Mouse (Mus musculus) olfactory bulb, adult 2 months (tissue): ENCODE results near the gene Thegl. TPM values are rescaled to one million over a fixed set of nuclear protein-coding genes. Genes with fewer than 3 reads are reported as not detected.
"Not testable (repeated sequence)": the region's sequence is repeated elsewhere in the genome, so short reads cannot be mapped to it uniquely, and the experiment has no call there.

Experiments
- H3K27ac ChIP-seq: fragments of 200-500 bp; 2 replicates; pipeline ENCODE4 v1.5.1; 2012; ENCODE audit warnings: low read depth, low read length; ENCODE audit not compliant: insufficient read depth
- H3K4me1 ChIP-seq: fragments of 200-500 bp; 2 replicates; pipeline ENCODE4 v1.6.1; 2012; ENCODE audit warnings: low read length; ENCODE audit not compliant: control insufficient read depth, insufficient read depth
- H3K4me3 ChIP-seq: fragments of 200-500 bp; 2 replicates; pipeline ENCODE4 v1.5.1; 2012; ENCODE audit warnings: mild to moderate bottlenecking, low read depth, low read length, moderate library complexity; ENCODE audit not compliant: insufficient read depth
- CTCF ChIP-seq: fragments of 200-500 bp; IDR thresholded peaks from 2 replicates; pipeline ENCODE4 v1.5.1; 2012; ENCODE audit warnings: low read depth, mild to moderate bottlenecking, low read length, moderate library complexity; ENCODE audit not compliant: insufficient read depth
- POLR2A ChIP-seq: fragments of 200-500 bp; IDR thresholded peaks from 2 replicates; pipeline ENCODE4 v1.6.1; 2012; ENCODE audit warnings: mild to moderate bottlenecking, low read depth, low read length, moderate library complexity; ENCODE audit not compliant: insufficient read depth
- WGBS: fragments of 180-500 bp; shearing (Covaris S2); methylation state at CpG from one replicate; pipeline ENCODE4 v1.1.7; 2018; 5-methylcytosine and 5-hydroxymethylcytosine counted together
- polyA plus RNA-seq: library from polyadenylated mRNA; stranded (reverse); fragments of >200 nt; gene quantifications from 2 replicates; pipeline ENCODE4 v1.2.4, GENCODE M21; 2012; ENCODE audit warnings: low replicate concordance; ENCODE audit not compliant: missing spikeins, insufficient read depth, insufficient read length

Thegl gene
- polyA plus RNA-seq, 1 experiment: not detected

DNA sequence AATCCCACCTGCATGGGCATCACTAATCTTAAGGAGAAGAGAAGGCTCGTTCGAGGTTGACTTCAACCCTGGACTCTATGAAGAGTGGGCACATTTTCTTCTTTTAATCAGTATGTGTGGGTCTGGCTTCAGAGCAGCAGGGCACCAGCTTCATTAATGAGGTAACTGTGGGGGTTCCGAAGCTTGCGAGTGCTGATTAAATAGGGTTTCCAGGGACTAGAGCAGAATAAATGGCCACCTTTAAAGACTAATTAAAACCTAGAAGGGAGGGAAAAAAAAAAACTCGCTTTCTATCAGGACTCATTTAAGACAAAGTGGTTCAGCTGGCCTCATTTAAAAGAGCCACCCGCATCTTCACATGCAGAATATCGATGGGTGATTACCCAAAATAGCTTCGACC, 74.1 kb downstream of the Thegl start:
- 27% methylated on average over 8 of the region's 8 CpGs for WGBS

DNA sequence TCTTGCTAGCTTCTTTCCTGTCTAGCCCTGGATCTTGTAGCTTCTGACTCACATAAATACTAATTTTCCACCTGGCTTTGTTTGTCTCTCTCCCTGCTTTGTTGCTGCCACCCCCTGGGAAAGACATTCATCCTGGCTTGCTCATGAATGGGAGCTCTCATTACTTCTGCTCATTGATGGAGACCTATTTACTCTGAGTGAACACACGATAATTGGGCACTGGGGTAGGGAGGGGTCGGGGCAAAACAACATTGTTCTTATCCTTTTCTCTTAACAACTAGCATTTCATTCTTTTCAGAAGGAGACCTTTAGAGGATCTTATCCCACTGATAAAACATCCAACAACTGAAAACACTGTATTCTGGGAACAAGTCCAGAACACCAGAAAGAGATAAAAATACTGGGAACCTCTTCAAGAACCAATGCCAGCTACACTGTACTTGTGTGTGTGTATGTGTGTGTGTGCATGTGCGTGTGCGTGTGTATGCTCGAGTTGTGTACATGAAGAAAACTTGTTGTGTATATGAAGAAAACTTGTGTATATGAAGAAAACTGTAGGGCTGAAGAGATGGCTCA, 74.8 kb downstream of the Thegl start:
- Histone ChIP-seq H3K27ac (no peak overlapping the region), H3K4me3 (no peak overlapping the region), H3K4me1 (peaks cover 20% of the 10 kb centered on the region)
- 20% methylated on average over 5 of the region's 5 CpGs for WGBS
- TF ChIP-seq CTCF: no peak
- no peak for TF ChIP-seq POLR2A

More for the DNA sequence above, 74.1 kb downstream of the Thegl start:
- peaks cover 17% of the 10 kb centered on the region for H3K4me1 ChIP-seq
- H3K27ac ChIP-seq: no peak overlapping the region
- no peak overlapping the region for H3K4me3 ChIP-seq
- TF ChIP-seq CTCF (no peak), POLR2A (no peak)

DNA sequence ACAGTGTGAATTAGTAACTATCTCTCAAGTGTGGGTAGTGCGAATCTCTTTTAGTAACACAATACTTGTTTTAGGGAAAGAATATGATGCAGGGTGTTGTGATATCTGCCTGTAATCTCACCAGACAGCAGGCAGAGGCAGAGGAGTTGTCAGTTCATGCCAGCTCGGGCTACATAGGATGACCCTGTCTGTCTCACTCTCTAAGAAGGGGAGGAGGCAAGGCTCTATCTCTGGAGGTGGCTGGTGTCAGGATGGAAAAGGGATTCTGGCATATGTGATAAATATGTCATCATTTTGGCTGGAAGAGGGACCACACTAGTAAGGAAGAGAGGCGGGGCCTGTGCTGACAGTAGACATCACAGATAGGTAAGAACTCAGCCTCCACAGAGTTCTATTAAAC, 76.1 kb downstream of the Thegl start:
- peaks cover 20% of the 10 kb centered on the region for H3K4me1 ChIP-seq
- WGBS: 86% methylated on average over 3 of the region's 3 CpGs
- no peak for TF ChIP-seq CTCF
- TF ChIP-seq POLR2A: no peak
- no peak overlapping the region for H3K4me3 ChIP-seq
- H3K27ac ChIP-seq: no peak overlapping the region

DNA sequence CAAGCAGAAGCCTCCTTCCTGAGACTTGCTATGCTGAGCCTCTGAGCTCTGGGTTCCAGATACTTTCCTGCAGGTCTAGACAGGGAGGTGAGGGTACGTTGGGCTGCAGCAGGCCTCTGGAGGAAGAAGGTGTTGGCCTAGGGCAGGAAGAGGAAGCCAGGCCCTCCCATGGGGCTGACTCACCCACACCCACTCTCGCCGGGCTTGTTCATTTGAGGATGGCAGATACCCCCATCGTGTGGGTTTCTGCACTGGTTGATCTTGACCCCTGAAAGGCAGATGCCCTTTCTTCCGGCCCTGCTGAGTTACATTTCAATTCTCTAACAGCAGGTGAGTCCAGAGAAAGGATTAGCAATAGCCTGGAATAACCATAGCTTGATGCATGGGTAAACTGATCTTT, 76.7 kb downstream of the Thegl start:
- no peak overlapping the region for H3K4me3 ChIP-seq
- no peak overlapping the region for H3K27ac ChIP-seq
- H3K4me1 ChIP-seq: peaks cover 19% of the 10 kb centered on the region
- 75% methylated on average over 5 of the region's 5 CpGs for WGBS
- TF ChIP-seq POLR2A (no peak), CTCF (no peak)

DNA sequence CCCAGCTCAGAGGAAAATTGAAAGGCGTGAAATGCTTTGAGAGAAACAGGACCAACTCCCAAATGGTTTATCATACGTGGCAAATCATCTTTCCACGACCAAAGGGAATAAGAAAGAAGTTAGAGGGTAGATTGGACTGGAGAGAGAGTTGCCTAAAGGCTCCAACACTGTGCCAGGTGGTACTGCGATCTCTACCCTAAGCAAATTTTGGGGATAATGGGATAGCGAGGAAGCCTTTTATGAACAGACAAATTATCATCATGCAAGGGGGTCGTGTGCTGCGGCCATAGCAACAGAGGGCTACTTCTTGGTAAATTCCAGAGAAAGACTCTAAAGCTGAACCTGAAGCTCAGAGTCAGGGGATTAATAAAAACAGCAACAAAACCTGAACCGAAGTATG, 78.1 kb downstream of the Thegl start:
- 35% methylated on average over 8 of the region's 8 CpGs for WGBS
- Histone ChIP-seq H3K4me1 (peaks cover 16% of the 10 kb centered on the region), H3K4me3 (no peak overlapping the region), H3K27ac (no peak overlapping the region)
- TF ChIP-seq CTCF: no peak
- TF ChIP-seq POLR2A: no peak

DNA sequence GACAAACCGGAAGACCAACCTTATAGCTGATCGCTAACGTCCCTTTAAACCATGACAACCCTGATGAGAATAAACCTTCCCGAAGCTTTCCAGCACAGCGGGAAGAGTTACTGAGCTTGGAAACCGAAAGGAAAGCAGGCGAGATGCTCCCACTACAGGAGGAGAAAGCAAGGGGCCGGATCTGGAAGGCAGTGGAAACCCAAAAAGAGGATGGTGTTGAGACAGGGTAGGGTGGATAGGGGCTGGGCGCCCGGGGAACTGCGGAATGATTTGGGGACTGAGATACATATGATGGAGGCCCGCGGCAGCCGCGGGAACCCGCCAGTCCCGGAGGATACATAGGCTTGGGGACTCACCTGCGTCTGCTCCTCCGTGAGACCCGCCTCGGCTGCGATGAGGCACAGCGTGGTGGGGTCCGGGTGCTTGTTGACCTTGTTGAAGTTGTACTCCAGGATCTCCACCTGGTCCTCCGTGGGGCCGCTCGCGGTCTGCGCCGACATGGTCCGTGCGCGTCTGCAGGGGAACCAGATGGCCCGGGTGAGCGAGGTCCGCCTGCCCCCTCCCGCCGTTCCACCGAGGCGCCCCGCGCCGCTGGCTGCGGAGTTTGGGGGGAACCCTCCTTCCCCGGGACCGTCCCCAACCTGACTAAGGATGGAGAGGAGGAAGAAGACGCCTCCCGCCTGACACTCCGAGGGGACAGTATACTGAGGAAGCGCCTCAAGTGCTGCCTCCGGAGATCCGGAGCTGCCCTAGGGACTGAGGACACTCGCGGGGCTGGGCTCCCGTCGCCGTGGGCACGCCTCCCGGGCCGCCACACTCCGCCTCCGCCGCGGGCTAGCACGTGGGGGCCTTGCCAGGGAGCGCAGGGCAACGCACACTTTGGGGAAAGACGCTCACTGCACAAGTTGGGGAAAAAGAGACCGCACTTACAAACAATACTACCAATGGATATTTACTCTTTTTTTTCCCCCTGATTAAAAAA, 79.0 kb downstream of the Thegl start:
- TF ChIP-seq CTCF: no peak
- no peak for TF ChIP-seq POLR2A
- Histone ChIP-seq H3K27ac (no peak overlapping the region), H3K4me1 (peaks cover 16% of the 10 kb centered on the region), H3K4me3 (peak overlapping the region; percentile 77)
- WGBS: under 1% methylated on average over 69 of the region's 69 CpGs

DNA sequence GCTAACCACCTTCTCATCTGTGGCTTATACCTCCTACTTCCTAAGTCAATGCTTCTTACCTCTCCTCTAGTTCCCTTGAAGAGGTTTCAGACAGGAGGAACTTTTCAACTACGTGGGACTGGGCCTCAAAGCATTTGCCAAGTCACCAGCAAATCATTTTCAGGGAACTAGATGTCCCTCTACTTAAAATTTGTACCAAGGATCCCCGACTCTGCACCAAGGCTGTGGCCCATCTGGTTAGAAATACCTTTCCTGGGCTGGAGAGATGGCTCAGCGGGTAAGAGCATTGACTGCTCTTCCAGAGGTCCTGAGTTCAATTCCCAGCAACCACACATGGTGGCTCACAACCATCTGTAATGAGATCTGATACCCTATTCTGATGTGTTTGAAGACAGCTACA, 80.4 kb downstream of the Thegl start:
- peaks cover 16% of the 10 kb centered on the region for H3K4me1 ChIP-seq
- not testable (repeated sequence) for H3K27ac ChIP-seq, H3K4me3 ChIP-seq
- WGBS: 96% methylated on average over 3 of the region's 3 CpGs

DNA sequence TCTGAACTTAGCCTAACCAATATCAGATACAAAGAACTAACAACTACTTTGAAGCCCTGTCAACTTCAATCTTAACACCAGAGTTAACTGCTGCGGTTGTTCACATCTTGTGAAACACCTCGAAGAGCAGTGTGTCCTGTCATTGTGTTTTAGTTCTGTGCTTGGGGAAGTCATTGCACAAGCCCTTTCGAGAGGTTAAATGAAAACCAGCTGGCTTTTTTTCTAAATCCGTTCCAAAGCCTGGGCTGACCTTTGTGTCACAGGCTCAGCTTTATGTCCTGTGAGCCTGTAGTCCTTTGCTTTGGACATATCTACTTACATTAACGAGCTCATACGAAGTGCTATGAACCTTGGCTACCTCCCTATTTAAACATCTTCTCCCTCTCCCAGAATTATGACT, 81.9 kb downstream of the Thegl start:
- WGBS: 80% methylated on average over 6 of the region's 6 CpGs
- H3K4me1 ChIP-seq: peaks cover 12% of the 10 kb centered on the region
- H3K27ac ChIP-seq: no peak overlapping the region
- H3K4me3 ChIP-seq: no peak overlapping the region
- TF ChIP-seq CTCF (no peak), POLR2A (no peak)

DNA sequence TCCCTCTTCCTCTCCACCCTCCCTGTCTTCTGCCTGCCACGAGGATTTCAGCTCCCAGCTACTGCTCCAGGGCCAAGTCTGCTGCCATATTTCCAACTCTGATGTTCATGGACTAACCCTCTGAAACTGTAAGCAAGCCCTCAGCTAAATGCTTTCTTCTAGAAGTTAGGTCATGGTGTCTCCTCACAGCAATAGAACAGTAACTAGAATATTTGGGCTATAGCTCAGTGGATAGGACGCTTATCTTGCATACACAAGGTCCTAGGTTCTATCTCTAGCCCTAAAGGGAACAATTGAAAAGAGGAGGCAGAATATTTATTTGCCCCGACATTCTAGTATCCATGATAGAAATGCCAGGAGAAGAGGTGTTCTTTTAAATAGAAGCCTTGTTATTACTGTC, 83.1 kb downstream of the Thegl start:
- Histone ChIP-seq H3K27ac (no peak overlapping the region), H3K4me1 (peaks cover 9% of the 10 kb centered on the region), H3K4me3 (no peak overlapping the region)
- 91% methylated on average over 3 of the region's 3 CpGs for WGBS
- TF ChIP-seq POLR2A: no peak
- TF ChIP-seq CTCF: no peak
